Mouse (Mus musculus) T-helper 1 cell (primary cell): ENCODE data around the gene Afm.

Experiments
- in situ Hi-C: fragments of 300-600 bp; cut with MboI, MseI; formaldehyde crosslinking; loops from one replicate; pipeline ENCODE4 v1.15.1; 2025; ENCODE audit warnings: high pct_unique_total_duplicates

The Afm gene

DNA sequence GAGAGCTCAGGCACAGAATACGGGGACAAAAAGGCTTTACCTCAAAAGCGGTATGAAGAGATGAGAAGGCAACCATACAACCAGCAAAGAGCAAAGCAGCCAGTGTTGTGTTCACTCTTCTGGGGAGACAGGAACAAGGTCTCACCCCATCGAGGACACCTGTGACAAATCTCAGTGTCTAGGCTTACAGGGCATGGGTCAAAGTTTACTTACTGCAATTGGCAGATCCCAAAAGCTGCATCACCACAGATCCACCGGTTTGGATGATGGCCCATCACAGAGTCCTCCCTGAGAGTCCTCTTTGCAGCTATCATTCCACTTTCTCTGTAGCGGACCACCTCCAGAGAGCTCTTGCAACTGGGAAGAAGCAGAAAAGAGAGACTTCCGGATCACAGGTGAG, 3.2 kb upstream of the Afm start:
- in situ Hi-C loops = no loop called here

DNA sequence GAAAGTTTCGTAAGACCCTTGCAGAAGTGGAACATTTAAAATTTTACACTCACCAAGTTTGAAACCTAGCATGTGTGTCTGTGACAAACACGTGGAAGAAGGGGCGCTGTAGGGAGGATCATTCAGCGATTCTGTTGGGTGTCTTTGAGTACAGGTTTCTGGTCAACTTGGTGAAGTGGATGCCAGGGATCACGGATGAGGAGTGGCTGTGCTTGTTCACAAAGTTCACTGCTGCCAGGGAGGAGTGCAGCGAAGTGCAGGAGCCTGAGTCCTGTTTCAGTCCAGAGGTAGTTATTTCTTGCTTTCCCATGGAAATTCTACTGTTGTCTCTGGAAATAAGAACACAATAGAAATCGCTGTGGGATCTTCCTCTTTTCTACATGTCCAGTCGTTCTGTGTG, 32.5 kb downstream of the Afm start:
- in situ Hi-C loops = no loop called here

DNA sequence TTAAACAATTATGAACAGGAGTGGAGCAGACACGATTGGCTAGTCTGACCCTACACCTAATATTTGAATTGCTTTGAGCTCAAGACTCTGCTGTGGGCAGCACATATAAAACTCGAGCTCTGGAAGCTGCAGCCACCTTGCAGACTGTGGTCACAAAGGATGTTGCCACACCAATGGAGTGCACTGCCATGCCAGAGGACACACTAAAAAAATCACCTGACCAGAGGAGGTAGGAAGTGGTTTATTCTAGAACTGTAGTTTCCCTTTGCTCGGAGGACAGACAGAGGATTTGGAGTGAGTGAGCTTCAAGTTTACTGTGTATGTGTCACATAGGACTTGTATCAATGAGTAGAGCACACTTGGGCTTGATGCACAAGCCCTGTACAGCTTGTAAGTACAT, 37.3 kb downstream of the Afm start:
- in situ Hi-C loops = no loop called here

- in situ Hi-C loops = loop anchor here (5.0 kb wide), 1 partner anchor 48 kb away; no protein-coding TSS in a partner anchor
Observed at GRCm38 (mm10) chr5:90560743-90561142, 42.0 kb downstream of the Afm start, which contains the start of gene 5830473C10Rik. 5830473C10Rik (plus strand) TSS chr5:90561107.

GRCm38 (mm10) chr5:90561721-90562275, 43.1 kb downstream of the Afm start:
- in situ Hi-C loops = loop anchor here (5.0 kb wide), 1 partner anchor 49 kb away; no protein-coding TSS in a partner anchor

- in situ Hi-C loops = loop anchor here (5.0 kb wide), 1 partner anchor 51 kb away; no protein-coding TSS in a partner anchor
Observed at GRCm38 (mm10) chr5:90562880-90563279, 44.1 kb downstream of the Afm start.

DNA sequence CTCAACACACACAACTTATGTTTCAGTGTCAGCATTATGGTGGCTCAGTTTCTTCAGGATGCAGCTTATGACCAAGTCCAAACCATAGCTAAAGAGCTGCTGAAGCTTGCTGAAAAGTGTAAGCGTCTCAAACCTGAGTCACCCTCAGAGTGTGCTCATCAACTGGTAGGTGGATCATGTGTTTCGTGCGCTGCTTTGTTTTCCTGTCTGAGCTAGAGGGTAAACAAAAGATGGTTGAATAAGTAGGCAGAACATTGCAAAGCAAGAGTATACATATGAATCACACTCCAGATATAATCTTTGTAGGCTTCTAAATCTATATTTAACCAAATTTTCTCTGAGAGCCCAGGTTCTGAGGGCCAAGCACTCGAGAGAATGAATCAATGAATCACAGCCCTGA, 45.4 kb downstream of the Afm start:
- in situ Hi-C loops = loop anchor here (5.0 kb wide), 1 partner anchor 52 kb away; no protein-coding TSS in a partner anchor

DNA sequence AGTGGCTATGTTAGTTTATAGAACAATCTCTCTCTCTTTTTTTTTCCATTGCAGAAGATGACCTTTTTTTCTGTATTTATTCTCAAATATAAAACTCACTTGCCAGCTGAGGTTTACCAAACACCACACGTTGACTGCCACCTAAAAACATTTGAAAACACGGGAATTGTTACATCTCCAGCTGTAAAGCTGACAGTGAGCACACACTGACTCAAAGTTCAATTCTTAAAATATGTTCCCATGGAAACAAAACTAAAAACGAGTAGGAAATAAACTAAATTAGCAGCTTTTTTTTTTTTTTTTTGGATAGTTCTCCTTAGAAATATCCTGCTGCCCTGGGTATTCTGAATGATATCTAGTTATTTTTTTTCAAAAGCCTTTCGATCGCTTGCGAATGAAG, 46.5 kb downstream of the Afm start:
- in situ Hi-C loops = no loop called here

GRCm38 (mm10) chr5:90567788-90568187, 49.1 kb downstream of the Afm start:
- in situ Hi-C loops = no loop called here

DNA sequence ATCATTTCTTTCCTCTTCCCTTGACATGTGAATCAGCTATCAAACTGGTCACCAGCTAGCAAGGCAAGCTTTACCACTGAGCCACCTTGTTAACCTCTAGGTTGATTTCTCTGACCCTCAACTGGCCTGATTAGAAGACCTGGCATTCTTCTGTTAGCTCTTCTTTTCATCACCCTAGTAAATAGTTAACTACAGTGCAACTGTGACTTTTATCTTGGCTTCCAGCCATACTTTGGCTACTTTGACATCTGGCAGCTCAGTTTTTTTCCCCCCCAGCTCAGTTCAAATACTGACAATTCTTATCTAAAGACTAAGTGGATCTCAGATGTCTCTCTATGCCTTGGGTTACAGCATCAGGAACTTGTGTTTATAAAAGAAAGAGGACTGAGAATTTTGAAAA, 49.6 kb downstream of the Afm start:
- in situ Hi-C loops = no loop called here

- in situ Hi-C loops = no loop called here
Observed at GRCm38 (mm10) chr5:90571216-90571615, 52.5 kb downstream of the Afm start.

DNA sequence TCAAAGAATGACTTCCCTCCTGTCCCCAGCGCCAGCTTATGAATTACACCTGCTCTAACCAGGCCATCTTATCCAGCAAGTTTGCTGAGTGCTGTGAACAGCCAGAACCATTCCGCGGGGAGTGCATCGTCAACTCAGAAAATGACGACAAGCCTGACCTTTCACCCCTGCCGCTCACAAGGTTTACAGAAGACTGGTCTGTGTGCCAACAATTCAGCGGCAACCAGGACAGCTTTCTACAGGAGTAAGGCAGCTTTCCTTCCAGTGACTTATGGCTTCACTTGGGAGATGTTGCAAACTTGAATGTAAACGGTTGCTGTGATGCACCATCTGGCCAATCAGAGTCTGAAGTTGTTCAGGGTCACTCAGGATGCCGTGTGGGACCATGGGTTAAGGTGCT, 59.0 kb downstream of the Afm start:
- in situ Hi-C loops = no loop called here

GRCm38 (mm10) chr5:90579556-90579955, 60.8 kb downstream of the Afm start:
- in situ Hi-C loops = no loop called here

GRCm38 (mm10) chr5:90582179-90582578, 63.4 kb downstream of the Afm start:
- in situ Hi-C loops = no loop called here

GRCm38 (mm10) chr5:90584799-90585198, 66.1 kb downstream of the Afm start:
- in situ Hi-C loops = no loop called here

GRCm38 (mm10) chr5:90586511-90586910, 67.8 kb downstream of the Afm start:
- in situ Hi-C loops = no loop called here

GRCm38 (mm10) chr5:90588104-90588503, 69.4 kb downstream of the Afm start:
- in situ Hi-C loops = no loop called here

DNA sequence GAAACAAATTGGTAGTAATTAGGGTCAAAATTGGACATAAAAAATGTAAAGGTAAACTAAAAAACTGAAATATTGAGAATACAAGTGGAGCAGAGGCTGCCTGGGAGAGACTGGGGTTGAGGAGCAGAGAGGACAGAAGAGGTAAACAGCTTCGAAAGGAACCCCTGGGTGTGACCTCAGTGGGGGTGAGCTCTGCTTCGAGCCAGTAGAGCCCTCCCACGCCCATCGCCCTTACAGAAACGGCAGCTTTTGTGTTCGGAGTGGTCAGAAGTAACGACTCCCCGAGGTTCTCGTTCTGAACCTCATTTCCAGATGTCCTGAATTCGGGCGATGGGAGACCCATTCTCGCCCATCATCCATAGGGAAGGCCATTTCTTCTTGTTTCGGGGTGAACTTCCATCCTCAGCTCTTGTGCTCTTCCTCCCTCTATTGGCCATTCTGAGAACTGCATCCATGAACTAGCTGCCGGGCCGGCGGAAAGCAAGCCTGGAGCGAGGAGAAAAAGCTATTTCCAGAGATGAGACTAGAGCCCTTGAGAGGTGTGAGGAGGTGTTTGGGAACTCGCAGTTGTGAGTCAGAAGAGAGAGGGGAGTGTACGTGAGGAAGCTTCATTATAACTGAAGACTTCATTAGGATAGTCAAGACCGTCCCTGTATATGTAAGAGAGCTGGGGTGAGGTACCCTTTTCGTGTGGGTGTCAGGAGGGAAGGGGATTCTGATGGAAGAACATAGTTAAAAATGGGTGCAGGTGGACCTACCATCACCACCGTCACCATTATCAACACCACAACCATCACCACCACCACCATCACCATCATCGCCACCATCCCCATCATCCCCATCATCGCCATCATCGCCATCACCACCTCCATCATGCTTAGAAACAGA, 70.2 kb downstream of the Afm start:
- in situ Hi-C loops = no loop called here

DNA sequence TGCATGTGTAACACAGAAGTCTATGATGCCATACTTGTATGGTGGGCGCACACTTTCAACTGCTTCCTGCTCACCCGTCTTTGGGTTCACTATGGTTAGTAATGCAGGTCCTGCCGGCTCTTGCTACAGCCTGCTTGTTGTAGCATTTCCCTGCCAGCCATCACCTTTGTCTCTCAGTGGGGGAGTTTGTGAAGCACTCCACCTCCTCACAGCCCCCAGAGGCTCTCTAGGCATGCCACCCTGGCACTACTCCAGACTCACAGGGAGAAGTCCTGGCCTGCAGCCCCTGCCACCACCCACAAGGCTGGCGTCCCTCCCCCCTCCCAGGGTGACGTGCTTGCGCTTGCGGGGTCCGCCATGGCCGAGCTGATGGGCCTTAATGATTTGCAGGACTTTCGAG, 71.9 kb downstream of the Afm start:
- in situ Hi-C loops = loop anchor here (10.0 kb wide), 1 partner anchor 1734 kb away; the partner anchor contains the start of gene Cxcl9

DNA sequence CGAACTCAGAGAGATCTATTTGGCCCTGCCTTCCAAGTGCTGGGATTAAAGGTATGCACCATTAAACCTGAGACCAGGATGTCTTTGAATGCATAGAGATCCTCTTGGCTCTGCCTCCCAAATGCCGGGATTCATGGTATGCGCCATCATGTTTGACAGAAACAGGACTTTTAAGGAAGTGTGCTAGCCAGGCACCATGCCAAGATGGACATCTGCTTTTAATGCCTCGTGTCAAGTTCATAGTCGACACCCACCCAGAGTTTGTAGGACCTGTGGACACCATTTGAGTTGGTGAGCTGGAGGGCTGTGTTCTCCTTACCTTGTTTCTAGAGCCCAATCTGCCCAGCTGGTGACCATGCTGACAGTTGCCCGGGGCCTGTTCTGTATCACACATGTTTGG, 73.2 kb downstream of the Afm start:
- in situ Hi-C loops = loop anchor here (10.0 kb wide), 1 partner anchor 1733 kb away; the partner anchor contains the start of gene Cxcl9

DNA sequence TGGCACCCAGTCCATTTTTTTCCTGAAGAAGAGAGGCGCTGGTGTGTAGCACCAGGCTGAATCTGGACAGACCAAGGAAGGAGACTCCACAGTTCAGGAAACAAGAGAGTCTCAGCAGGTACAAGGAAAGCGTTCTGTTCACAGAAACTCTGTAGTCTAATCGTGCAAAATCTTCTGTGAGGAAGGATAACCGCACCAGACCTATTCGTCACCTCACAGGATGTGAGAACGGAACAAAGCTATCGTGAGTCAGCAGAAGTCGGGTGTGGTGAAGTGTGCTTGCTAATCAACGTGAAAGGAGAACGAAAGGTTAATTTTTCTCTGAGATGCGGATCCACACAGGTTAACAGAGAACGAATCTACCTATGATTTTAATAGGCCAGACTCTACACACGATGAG, 76.2 kb downstream of the Afm start:
- in situ Hi-C loops = loop anchor here (10.0 kb wide), 1 partner anchor 1730 kb away; the partner anchor contains the start of gene Cxcl9

DNA sequence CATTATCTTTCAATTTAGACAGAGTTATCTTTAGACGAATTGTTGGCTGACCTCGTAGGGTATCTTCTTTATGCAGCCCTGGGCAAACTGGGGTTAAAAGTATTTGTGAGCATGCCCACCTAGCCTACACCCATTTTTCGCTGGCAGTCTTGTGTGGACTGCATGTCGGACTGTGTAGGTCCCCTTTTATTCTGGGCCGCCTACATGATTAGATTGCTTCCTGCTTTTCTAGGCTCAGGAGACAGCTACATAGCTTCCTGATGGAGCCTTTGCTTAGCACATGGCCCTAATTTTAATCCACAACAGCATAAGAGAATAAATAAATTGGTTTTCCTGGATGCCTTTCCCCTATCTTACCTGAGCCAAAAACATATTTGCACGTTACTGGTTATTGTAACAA, 77.4 kb downstream of the Afm start:
- in situ Hi-C loops = loop anchor here (10.0 kb wide), 1 partner anchor 1729 kb away; the partner anchor contains the start of gene Cxcl9

- in situ Hi-C loops = loop anchor here (5.0 to 10.0 kb wide), 2 partner anchors 51 to 1737 kb away; no protein-coding TSS in a partner anchor
Observed at GRCm38 (mm10) chr5:90601469-90601868, 82.7 kb downstream of the Afm start.
